Mouse (Mus musculus) adrenal gland, adult 18-20 months (tissue): Measurements from ENCODE around the gene Fry. TPM values are rescaled to one million over a fixed set of nuclear protein-coding genes. Genes with fewer than 3 reads are reported as not detected.

Experiments used
- DNase-seq, 2 experiments: peaks; one replicate each; pipeline ENCODE4 v3.0.0; 2021 to 2022; ENCODE audit warnings: low spot score in 2 of 2
- total RNA-seq, 2 experiments: library from RNA; stranded (reverse); gene quantifications; 1 replicate in 1 of 2; 2 replicates in 1 of 2; pipeline ENCODE4 v1.2.3; 2021

Fry gene
- total RNA-seq, 2 experiments from 2014 or later = 34.4 to 45.1 TPM

DNA sequence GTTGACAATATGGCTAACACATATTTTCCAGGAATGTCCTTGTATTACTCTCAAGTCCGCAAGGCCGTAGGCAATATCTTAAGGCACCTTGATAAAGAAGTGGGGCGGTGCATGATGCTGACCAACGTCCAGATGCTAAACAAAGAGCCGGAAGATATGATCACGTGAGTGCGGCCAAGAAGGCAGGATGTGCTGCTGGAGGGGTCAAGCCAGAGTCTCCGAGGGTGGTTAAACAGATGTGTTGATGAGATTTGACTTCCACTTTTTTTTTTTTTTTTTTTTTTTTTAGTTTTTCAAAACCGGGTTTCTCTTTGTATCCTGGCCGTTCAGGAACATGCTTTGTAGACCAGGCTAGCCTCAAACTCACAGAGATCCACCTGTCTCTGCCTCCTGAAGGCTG lies 262.3 kb downstream of the Fry start:
- DNase-seq = no peak

DNA sequence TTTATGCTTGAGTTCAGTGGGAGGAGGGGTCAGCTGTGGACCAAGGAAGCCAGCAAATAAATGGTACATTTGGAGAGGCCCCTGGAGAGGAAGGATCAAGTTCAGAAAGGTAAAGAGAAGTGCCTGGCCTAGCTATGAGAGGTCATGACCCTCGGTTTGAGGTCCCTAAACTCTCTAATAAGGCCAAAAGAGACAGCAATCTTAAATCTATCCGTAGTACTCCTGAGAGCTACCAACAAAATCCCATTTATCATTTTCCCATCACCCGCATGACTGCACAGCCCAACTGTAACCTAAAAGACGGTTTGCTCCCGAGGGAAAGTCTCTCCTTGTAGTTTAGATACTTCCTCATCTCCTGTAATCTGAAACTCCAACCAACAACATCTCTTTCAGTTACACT lies 264.0 kb downstream of the Fry start:
- DNase-seq = no peak

DNA sequence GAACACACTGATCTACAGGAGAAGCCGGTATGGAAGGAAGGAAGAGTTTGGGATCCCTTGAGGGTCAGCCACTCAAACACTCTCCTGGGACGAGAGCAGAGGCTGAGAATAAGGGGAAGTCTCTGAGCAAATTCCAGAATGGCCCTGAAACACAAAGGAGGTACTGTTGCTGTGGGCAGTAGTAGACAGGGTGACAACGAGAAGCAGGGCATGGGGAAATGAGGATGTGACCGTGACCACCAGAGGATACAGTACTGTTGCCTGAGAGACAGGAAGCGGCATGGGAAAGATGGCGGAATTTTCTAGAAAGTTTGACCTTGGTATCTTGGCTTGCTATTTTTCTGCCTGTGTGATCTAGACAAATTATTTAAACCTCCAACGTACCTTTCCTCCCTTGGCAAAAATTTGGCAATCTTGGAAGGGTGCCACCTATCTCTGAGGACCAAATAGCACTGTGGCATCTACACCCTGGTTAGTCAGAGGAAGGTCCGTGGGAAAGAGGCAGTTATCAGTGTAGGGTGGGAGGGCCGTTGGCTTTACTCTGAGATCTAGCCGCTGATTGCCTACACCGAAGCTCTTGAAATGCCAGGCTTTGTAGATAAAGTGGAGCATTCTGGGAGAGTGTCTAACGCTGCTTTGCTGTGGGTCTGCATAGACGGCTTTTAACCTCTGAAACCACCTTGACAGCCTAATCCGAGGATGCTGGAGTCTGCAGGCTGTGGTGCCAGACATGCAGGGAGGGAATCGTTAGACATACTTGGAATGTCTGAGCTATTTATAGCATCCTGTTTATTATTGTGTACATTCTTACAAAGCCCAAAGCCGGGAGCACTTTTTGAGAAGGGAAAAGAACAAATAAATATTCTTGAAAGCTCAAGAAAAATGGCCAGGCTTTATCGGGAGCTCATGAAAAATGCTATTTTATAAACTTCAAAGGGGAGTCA lies 266.1 kb downstream of the Fry start:
- no peak for DNase-seq

DNA sequence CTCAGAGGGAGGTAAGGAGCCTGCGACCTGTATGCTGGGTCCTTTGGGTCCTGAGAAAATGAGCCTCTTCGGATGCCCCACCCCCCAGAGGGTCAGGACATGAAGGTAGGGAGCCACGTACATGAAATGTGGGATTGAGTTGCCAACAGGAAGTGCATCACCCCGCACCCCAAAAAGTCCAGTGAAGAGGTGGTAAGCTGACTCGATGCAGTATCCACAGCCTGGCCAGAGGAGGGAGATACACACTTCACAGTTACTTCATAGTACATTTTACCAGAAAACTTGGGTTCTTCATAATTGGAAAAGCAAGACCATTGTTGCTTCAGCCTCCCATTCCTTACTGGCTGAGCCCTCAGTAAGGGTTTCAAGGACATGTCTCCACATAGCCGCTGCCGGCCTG lies 266.8 kb downstream of the Fry start:
- no peak for DNase-seq

DNA sequence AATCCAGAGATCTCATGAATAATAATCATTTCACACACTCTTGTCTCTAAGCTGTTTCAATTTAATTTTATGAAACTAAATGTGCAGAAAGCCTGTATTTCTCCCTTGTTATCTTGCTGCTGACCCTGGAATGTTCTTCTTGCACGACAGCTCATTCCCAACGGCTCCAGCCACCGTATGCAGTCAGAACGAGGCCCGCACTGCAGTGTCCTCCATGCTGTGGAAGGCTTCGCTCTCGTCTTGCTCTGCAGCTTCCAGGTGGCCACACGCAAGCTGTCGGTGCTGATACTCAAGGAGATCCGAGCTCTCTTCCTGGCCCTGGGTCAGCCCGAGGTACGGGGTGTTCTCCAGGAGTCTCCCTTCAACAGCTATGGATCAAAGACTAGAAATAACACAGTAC lies 270.2 kb downstream of the Fry start:
- DNase-seq = no peak

DNA sequence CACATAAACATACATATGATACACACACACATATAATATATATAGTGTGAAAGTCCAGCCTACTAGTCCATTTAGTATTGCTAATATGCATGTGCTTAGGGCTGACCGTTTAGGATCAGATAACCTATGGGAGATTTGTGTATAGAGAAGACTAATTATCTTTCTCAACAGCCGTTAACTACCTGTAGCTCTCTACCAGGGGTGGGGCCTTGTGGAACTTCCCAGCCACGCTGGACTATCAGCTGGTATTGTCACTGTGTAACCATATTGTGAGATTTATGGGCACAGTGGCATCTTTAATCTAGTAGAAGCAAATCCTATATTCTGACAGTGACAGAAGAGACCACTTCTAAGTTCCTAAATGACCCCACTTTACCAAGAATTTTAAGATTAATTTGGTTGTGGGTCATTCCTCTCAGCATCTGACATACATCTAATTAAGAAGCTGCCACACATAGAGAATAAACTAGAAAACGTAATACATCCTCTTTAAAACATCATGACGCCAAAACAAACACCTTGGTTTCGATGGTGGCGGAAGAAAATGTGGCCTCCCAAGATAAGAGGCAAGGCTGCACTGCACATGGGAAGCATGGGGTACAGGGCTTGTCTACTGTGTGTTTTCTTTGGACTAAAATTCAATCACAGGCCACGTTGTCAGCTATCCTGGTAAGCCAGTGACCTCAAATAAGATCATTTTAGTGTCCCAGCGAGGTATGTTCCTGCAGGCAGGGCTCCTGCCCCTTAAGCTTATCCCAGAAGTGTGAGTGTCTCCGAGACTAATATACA lies 271.3 kb downstream of the Fry start:
- no peak for DNase-seq

DNA sequence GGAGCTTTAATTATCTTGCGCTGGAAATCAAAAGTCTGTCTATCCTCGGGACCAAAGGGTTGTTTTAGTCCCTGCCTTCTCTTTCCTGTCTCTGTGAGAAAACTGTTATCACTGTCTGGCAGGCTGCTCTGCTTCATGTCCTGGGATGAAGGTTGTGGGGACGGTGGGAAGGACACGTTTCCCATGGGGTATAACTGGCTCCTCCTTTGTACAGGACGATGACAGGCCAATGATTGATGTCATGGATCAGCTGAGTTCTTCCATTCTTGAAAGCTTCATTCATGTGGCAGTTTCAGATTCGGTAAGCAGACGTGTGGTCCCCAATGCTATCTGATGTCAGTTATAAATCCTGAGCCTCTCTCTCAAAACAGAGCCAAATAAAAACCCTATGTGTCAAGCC lies 272.0 kb downstream of the Fry start:
- DNase-seq = no peak

DNA sequence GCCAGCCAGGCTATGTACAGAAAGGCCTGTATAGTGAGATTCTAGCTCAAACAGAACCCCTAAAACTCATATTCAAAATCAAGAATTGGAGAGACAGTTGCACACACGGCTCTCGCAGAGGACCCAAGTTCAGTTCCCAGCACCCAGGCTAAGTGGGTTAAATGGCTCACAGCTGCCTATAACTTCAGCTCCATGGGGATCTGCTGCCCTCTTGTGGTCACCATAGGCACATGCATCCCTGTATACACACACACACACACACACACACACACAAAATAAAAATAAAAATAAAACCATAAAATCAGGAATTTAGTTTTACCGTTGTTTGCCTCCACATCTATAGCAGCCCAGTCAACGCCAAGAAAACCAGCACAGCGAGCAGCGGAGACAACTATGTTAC lies 276.2 kb downstream of the Fry start:
- no peak for DNase-seq

DNA sequence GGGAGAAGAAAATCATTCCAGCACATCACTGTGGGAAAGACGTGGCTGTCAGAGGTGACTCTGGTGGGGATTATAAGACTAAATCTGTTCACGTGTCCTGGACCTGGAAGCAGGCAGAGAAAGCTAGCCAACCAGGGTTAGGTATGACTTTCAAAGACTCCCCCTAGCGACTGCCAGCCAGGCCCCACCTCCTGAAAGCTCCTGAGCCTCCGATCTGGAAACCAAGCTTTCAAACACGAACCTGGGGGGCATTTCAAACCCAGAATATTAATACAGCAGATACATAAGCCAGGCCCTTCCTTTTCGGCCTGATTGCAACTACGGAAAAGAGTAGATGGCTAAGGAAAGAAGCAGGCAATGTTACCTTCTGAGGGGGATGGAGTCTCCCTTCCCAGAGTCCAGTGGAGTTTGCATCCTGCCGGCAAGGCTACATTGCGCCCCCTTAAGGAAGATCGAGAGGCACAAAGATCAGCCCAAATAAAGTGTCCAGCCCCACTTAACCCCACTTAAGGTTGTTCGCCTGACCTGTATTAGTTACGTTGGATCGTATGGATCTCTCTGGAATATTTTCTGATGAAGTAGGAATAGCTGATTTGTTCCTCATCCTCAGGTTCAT lies 284.5 kb downstream of the Fry start:
- no peak for DNase-seq

DNA sequence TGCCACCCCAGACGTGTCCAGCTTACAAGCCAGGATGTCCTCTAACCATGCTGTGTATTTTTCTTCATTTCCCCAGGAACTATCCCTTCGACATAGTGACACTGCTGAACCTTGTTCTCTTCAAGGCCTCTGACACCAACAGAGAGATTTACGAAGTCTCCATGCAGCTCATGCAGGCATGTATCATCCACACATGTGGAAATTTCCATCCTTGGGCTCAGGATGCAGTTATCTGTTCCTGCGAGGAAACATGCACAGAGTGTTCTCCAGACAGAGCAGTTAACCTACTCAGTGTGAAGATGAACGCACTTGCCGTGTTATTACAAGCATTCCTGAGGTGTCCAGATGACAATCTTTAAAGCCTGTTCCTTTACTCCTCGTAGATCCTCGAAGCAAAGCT lies 286.4 kb downstream of the Fry start:
- no peak for DNase-seq

DNA sequence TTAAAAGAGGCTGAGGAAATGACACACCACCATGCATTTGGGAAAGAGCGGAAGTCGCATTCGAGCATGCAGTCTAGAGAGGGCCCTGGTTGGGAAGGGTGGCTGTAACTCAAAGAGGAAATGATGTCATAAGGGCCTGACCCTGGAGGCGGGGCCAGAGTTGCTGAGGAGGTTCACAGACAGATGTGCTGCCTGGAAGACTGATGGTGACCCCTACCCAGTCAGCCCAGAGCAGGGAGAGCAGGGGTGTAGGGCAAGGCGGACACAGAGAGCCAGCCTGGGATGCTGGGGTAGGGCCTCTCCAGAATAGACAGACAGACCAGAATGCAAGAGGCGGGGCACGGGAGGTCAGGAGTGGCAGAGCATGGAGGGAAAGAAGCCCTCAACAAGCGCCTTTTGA lies 290.5 kb downstream of the Fry start:
- DNase-seq = no peak

DNA sequence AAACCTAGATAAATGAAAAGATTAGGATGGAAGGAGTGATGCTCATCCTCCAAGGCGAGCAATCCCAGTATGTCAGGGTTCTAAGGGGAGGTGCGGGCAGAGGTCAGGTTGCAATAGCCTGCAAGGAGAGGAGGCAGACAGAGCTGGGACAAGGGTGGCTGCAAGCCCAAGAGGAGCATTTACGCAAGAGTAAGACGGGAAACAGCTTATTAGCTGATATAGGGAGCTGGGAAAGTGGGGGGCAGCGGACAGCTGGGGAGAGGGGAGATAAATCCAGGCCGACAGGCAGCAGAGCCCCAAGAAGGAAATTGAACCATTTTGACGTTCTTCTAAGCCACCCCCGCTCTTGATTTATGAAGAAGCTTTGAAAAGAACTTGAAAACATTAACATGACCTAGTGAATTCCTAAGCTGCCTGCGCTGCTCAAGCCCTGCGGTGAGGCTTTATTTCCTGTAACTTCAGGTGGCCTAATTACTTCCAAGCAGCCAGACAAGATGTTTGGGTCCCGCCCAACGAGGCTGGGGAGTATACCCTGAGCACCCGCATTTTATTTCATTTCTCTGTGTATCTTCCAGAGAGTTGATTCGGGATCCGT lies 291.1 kb downstream of the Fry start:
- DNase-seq = no peak

DNA sequence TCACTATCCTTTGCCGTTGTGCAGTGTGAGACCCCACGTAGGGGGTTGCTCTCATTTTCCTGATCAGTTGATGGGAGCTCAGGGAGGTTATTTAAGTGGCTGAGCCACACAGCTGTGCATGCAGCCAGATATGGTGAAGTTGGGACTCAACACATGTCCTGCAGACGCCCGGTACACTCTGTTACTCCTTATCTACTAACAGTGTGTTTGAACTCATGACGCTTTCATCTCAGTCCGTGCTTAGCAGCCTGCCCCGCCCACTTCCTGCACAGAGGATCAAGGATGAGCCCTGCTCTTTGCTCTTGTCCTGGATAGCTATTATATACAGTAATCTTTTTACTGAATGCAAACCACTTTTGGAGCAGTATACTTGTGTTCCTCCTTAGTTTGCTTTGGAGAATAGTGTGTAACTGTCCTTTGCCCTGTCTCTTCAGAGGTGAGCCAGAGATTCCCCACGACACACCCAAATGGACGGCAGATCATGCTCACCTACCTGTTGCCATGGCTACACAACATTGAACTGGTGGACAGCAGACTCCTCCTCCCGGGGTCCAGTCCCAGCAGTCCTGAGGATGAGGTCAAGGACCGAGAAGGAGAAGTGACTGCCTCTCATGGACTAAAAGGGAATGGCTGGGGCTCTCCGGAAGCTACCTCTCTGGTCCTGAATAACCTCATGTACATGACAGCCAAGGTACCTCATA lies 294.5 kb downstream of the Fry start:
- DNase-seq = no peak

DNA sequence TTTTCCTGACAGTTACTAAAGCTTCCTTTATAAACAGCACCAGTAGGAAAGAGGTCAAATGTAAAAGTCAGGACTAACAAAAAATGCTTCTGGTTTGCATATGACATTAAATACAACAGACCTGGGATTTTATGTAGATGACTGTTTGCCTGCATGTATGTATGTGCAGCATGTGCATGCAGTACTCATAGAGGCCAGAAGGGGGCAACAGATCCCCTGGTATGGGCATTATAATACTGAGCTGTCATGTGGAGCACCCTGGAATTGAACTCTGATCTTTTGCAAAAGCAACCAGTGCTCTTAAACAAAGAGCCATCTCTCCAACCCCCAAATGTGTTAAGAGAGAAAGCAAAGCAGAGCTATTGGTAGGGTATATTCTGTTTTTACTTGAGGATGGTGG lies 296.4 kb downstream of the Fry start:
- no peak for DNase-seq

DNA sequence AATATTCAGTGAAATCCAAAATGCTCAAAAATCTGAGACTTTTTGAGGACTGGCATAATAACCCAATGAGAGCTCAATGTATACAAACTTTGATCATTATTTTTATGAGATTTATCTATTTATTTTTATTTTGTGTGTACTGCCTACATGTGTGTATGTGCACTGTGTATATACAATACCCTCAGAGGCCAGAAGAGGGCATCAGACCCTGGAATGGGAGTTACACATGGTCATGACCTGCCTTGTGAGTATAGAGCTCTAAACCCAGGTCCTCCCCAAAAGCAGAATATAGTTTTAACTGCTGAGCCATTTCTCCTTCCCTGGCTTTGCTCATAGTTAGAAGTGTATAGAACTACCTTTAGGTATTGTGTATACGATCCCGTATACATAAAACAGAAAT lies 298.8 kb downstream of the Fry start:
- no peak for DNase-seq

DNA sequence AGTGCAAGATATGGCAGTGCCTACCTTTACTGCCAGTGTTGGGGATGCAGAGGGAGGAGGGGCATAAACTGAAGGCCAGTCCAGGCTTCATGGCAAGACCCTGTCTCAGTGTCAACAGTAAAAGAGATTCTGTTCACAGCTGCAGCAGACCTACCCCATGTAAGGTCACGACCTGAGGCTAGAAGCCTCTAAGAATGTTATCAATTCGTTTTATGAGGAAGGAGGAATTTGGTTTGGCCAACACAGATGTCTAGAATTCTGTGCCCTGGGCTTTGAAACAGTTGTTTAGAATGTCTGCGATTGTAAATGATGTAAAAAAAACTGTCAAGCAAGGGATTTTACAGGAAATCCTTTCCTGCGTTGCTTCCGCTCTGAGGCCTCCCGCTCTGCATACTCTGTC lies 299.6 kb downstream of the Fry start:
- no peak for DNase-seq

DNA sequence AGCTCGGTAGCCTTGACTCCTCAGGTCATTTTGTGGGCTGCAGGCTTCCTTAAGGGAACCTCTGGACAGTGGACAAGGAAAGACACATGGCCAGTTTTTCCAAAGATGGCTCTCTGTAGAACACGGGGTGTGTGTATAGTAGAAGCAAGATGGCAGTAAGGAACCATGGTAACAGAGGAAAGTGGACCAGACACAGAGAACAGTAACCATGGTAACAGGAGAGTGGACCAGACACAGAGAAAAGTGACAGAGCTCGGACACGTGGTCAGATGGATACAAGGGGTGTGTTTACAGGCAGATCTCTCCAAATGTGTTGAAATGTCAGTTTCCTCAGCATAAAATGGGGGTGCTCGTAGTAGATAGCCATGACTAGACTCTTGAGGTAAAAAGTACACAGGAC lies 306.6 kb downstream of the Fry start:
- no peak for DNase-seq

DNA sequence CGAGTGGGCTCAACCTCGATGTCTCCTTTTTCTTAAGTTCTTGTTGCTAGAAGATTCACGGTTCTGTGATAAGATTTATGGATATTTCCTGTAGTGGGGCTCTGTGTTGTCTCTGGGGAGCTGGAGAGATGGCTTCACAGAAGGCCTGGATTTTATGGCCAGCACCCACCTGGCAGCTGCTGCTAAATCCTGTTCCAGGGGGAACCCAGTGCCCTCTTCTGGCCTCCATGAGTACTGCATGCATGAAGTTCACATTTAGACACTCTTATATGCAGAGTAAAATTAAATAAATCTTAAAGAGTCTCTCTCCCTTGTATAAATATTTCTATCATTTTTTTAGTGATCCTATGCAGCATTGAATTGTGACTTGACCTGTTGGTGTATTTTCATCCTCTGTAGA lies 308.1 kb downstream of the Fry start:
- no peak for DNase-seq

DNA sequence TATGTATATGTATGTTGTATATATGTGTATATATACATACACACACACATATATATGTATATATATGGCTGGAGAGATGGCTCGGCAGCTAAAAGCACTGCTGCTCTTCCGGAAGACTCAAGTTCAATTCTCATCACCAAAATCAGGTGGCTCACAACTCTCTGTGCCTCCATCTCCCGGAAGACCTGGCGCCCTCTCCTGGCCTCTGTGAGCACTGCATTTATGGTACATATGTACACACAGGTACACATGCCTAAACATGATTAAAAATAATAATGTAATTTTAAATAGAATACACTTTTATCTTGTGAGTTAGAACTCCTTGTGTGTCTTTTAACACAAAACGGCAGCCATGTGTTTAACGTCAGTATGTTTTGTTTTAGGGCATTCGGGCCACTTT lies 312.8 kb downstream of the Fry start:
- DNase-seq = peak in 1 of 2 experiments; percentile 31

DNA sequence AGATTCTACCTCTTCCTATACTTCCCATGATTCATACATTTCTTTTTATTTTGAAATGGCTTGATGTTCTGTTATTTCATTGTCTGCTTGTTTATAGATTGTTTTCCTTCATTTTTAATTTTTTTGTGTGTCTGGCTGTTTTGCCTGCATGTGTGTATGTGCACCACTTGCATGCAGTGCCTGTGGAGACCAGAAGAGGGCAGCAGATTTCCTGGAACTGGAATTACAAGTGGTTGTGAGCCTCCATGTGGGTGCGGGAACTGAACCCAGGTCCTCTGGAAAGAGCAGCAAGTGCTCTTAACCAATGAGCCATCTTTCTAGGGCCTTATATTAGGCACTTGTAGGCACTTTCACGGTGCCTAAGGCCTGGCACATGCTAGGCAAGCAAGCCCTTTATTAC lies 314.5 kb downstream of the Fry start:
- no peak for DNase-seq
